Comparison of ENCODE assay signal across 10 mouse cellular contexts in the genomic region with DNA sequence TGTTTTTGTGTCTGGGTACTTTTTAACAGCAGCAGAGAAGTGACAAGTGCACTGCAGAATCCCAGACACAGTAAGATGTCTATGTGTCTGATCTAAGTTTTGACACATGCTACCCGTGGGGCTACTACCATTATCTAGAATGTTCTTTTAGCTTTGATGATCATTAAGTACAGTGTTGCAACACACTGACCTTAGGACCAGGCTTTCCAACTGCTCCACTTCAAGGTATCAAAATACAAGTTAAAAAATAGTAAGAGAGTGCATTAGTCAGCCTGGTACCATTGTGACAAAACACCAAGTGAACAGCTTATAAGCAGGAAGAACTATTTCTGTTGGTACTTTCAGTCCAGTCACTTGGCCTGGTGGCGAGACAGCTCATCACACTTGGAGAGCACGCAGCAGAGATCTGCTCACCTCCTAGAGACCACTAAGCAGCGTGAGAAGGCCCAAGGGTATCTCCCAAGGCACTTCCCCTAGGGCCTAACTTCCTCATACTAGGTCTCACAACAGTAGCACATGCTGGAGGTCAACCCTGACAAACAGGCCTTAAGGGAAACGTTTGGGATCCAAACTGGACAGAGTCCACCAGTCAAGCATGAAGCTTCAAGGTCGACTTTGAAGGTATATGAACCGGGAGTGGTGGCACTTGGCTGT. TPM values are rescaled to one million over a fixed set of nuclear protein-coding genes. Genes with fewer than 3 reads are reported as not detected.
DNase-seq lines count a peak whose midpoint lies in the region; ATAC-seq lines count a peak whose summit lies in the region.
"Had no signal": no experiment of that assay in that cellular context is flagged by ENCODE, and none has a peak within 500 bp of the region (broad histone marks: within the 10 kb centered on the region; RNA-seq: fewer than 3 reads in every experiment).

No protein-coding gene starts in this region.

- 65% methylated on average over 7 of the region's 7 CpGs for WGBS in kidney, embryonic 14.5 days
- WGBS in forebrain, embryonic 14.5 days = 88% methylated on average over 7 of the region's 7 CpGs

- peak; percentile 64 for DNase-seq in kidney, adult 11 months
- DNase-seq in spleen, postnatal 36 days (ENCODE audit: low spot score in 2 of 2) = peak; percentile 52 to 61
- no peak for DNase-seq in spleen, adult 12 weeks (ENCODE audit: low spot score)
- DNase-seq in kidney, adult 9 months = peak; percentile 53
- DNase-seq in forebrain, embryonic 14.5 days (ENCODE audit: low spot score) = no peak
- DNase-seq in ovary, adult 18-20 months (ENCODE audit: low spot score) = no peak
- DNase-seq in c-Kit-positive CD71-positive TER-119-positive erythroid progenitor cells, embryonic 14.5 days (ENCODE audit: low spot score) = no peak
- DNase-seq: thymus, adult 2 months had no signal

- H3K4me1 ChIP-seq in kidney, embryonic 14.5 days (ENCODE audit: control insufficient read depth, insufficient read depth, low read length) = no peaks in the 10 kb centered on the region
- no peaks in the 10 kb centered on the region for H3K4me1 ChIP-seq in forebrain, embryonic 14.5 days (ENCODE audit: control insufficient read depth, insufficient read depth, low read length)

- no peak overlapping the region for H3K4me3 ChIP-seq in kidney, embryonic 14.5 days (ENCODE audit: low read length)
- no peak overlapping the region for H3K4me3 ChIP-seq in forebrain, embryonic 14.5 days (ENCODE audit: low read depth, low read length)
- H3K4me3 ChIP-seq: erythroblast, embryonic 14.5 days had no signal

- H3K27ac ChIP-seq in kidney, embryonic 14.5 days (ENCODE audit: low read depth, low read length) = no peak overlapping the region
- no peak overlapping the region for H3K27ac ChIP-seq in forebrain, embryonic 14.5 days (ENCODE audit: low read depth, low read length)

- ATAC-seq in kidney, embryonic 14.5 days (ENCODE audit: low FRiP score, low TSS enrichment) = no peak
- ATAC-seq in forebrain, embryonic 14.5 days = no peak

- H3K9me3 ChIP-seq in kidney, embryonic 14.5 days (ENCODE audit: control insufficient read depth, low read length) = no peaks in the 10 kb centered on the region
- no peaks in the 10 kb centered on the region for H3K9me3 ChIP-seq in forebrain, embryonic 14.5 days (replicated peaks; ENCODE audit: control insufficient read depth, low read length)

- H3K36me3 ChIP-seq in kidney, embryonic 14.5 days (ENCODE audit: control insufficient read depth, insufficient read depth, low read length) = peaks cover 20% of the 10 kb centered on the region
- peaks cover 22% of the 10 kb centered on the region for H3K36me3 ChIP-seq in forebrain, embryonic 14.5 days (ENCODE audit: control insufficient read depth, insufficient read depth, low read length)

- H3K27me3 ChIP-seq in kidney, embryonic 14.5 days (ENCODE audit: control insufficient read depth, insufficient read depth, low read length) = no peaks in the 10 kb centered on the region
- H3K27me3 ChIP-seq in forebrain, embryonic 14.5 days (replicated peaks; ENCODE audit: control insufficient read depth, insufficient read depth, low read length) = no peaks in the 10 kb centered on the region

- no peak overlapping the region for H3K4me2 ChIP-seq in kidney, embryonic 14.5 days (replicated peaks; ENCODE audit: low read depth, low read length)
- H3K4me2 ChIP-seq in forebrain, embryonic 14.5 days (ENCODE audit: low read length) = no peak overlapping the region

- H3K9ac ChIP-seq in kidney, embryonic 14.5 days (ENCODE audit: low read depth, low read length) = no peak overlapping the region
- no peak overlapping the region for H3K9ac ChIP-seq in forebrain, embryonic 14.5 days (ENCODE audit: low read length)

RNA-seq across cellular contexts. Expression of a gene that starts 13.7 kb away (rescaled TPM):
- polyA plus RNA-seq in kidney, embryonic 14.5 days (2014; fragmentation: Nextera tagmentation; extraction: Ambion mirVana) = 15.4 and 28.0 TPM in 2 replicates
- polyA plus RNA-seq in forebrain, embryonic 14.5 days (2014; fragmentation: Nextera tagmentation; extraction: Ambion mirVana) = 0.18 and 0.27 TPM in 2 replicates

Comparison
In these comparisons a context has a peak if more than half of its experiments do, and no peak if none do; other contexts are left out.
1. DNase-seq: peak in kidney, adult 11 months (single experiment), spleen, postnatal 36 days (2 of 2) and kidney, adult 9 months (single experiment); none in spleen, adult 12 weeks (single experiment), forebrain, embryonic 14.5 days (single experiment), ovary, adult 18-20 months (single experiment) and c-Kit-positive CD71-positive TER-119-positive erythroid progenitor cells, embryonic 14.5 days (single experiment).
2. RNA of a gene that starts 13.7 kb away (polyA plus RNA-seq): 15.4 to 28.0 TPM in kidney, embryonic 14.5 days; 0.18 to 0.27 TPM in forebrain, embryonic 14.5 days; every median in the first group is over 10 times any median in the second.